Mouse (Mus musculus): Measurements from ENCODE around the gene Bmp7.
A peak's percentile ranks its signal among the peaks of the same experiment; 100 is the strongest.

Bmp7 gene

DNA sequence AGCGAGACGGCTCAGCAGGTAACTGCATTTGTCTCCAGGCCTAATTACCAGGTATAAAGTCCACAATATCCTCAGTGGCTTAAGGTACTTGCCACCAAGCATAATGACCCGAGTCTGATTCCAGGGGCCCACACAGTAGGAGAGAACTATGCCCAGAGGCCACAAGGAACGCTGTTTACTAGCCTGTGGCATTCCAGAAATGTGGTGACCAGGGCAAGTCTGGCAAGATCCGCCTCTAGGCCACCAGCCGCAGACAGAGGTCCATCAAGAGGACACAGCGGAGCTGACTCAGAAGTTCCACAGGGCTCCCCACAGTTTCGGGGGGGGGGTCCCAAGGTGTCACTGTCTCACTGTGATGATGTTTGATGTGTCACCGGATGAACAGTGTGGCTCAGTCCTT, 34.0 kb downstream of the Bmp7 start:
- no peak for DNase-seq (ENCODE audit: low spot score in 2 of 2)

DNA sequence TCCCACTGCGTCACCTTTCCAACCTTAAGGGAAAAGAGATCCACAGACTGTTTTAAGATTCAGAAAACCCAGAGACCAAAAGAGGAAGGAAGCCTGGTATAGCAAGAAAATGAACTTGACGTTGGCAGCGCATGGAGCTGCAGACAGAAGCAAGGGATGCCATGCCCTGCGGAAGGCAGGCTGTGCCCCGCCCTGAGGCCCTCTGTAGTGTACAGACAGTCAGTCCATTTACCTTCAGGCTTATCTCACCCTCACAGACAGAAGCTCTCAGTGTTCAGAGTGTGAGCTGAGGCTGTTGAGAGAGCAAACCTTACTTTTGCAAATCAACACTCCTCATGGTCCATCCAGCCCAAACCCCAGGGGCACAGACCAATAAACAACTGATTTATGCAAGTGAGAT, 35.1 kb downstream of the Bmp7 start:
- no peak for DNase-seq (ENCODE audit: low spot score in 2 of 2)

DNA sequence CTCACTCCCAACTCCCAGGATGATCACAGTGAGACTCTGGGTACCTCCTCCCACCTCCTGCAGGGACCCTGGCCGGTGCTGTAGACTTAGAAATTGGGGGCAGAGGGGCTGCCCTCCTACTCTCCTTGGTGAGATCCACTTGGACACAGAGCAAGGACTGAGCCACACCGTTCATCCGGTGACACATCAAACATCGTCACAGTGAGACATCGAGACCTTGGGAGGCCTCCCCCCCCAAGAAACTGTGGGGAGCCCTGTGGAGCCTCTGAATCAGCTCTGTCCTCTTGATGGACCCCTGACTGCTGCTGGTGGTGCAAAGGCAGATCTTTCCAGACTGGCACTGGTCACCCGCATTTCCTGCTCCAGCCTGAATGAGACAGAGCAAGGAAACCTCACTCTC, 35.5 kb downstream of the Bmp7 start:
- DNase-seq (ENCODE audit: low spot score in 2 of 2): no peak

DNA sequence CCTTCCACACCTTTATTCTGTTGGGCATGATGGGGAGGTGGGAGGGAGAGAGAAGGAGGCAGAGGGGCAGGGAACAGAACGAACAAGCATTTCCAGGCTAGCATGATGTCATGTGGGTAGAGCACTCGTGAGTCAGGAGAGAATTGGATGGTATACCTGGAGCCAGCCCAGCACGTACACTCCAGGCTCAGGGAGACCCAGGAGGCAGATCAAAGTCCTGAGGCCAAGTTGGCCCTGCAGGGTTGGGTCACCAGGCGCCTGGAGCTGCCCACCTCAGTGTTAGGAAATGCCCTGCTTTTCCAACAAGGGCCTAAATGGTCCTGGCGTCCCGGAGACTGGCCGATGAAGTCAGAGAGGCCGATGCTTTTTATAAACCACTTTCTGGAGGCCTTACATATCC, 36.6 kb downstream of the Bmp7 start:
- DNase-seq (ENCODE audit: low spot score in 2 of 2): no peak

DNA sequence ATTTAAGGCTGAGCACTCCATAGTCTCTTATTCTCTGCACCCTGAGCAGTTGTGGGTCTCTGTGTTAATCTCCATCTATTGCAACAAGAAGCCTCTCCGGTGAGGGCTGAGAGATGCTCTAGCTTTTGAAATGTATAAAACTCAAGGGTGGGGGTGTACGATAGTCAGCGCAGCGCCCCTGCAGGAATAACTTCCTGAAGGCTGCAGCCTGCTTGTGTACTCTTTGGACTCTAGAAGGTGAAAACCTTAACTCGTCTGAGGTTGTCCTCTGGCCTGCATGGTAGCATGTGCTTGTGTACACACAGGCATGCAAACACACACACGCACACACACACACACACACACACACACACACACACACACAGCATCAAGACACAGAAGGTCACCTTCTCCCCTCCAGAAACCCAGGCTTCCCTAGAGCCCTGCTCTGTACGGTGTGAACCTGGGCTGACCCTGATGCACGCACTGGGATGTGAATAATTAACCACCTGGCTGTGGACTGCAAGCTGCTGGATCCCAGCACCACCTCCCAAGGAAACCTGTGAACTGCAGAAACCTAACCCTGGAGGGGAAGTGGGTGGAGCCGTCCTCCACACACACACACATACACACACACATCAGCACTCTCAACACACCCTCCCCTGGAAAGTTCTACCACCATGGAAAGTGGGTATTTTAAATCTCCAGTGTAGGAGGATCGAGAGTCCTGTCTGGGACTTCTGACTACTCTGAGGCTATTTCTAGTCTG, 39.0 kb downstream of the Bmp7 start:
- no peak for DNase-seq (ENCODE audit: low spot score in 2 of 2)

DNA sequence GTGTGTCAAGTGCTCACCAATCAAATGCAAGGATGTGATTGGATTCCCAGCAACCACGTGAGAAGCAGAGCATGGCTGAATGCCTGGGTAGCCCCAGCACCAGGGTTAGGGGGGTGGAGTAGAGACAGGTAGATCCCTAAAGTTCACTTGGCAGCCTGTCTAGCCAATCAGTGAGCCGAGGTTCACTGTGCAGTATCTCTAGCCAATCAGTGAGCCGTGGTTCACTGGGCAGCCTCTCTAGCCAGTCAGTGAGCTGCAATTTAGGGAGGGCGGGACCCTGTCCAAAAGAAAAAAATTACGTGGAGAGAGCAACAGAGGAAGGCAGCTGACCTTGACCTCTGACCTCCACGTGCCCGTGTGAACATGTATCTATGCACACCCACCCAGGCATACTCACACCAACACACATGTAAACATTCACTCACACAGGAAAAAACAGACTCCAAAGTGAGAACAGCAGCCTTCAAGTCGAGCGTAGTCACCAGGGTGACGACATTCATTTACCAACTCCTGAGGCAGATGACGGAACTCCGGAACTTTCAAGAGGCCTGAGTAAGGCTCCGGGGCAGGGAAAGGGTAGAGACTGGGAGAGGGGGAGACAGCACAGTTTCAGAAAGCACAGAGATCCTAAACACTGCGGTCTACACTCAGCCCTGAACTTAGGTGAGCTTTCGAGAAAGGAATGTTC, 50.2 kb downstream of the Bmp7 start:
- DNase-seq (ENCODE audit: low spot score in 2 of 2): no peak

- DNase-seq (ENCODE audit: low spot score in 2 of 2): no peak
Measured at GRCm38 (mm10) chr2:172889222-172889621, 50.9 kb downstream of the Bmp7 start.

- DNase-seq (ENCODE audit: low spot score in 2 of 2): no peak
Measured at GRCm38 (mm10) chr2:172888147-172888546, 52.0 kb downstream of the Bmp7 start.

DNA sequence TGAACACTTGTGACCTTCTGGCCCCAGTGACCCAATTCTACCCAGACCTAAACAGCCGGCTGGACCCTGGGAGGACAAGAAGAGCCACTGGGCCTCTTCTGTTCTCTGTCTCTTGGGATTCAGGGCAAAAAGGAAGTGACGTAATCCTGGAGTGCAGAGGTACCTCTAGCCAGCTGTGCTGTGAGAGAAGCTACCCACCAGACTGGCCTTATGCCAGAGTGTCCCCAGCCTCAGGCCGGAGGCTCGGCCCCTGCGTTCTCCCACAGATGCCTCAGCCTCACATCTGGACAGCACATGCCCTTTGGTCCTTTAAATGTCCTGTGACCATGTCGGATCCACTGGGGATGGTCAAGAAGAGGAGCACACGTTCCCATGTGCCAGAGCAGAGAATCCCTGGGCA, 54.3 kb downstream of the Bmp7 start:
- no peak for DNase-seq (ENCODE audit: low spot score in 2 of 2)

DNA sequence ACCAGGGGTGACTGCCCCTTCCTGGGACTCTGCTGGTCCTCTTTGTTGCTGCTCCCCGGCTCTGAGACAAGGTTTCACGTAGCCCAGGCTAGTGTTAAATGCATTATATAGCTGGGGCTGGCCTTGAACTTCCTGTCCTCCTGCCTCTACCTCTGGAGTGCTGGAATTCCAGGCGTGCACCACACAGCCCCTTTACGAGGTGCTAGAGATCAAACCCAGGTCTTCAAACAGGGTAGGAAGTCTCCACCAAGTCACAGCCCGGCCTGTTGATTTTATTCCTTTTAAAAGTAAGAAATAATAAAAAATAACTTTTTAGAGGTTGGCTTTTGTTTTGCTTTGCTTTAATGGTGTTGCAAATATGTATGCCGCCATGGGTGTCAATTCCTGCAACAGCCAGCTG, 55.5 kb downstream of the Bmp7 start:
- no peak for DNase-seq (ENCODE audit: low spot score in 2 of 2)

- DNase-seq (ENCODE audit: low spot score in 2 of 2): no peak
Measured at GRCm38 (mm10) chr2:172875201-172875600, 64.9 kb downstream of the Bmp7 start.

DNA sequence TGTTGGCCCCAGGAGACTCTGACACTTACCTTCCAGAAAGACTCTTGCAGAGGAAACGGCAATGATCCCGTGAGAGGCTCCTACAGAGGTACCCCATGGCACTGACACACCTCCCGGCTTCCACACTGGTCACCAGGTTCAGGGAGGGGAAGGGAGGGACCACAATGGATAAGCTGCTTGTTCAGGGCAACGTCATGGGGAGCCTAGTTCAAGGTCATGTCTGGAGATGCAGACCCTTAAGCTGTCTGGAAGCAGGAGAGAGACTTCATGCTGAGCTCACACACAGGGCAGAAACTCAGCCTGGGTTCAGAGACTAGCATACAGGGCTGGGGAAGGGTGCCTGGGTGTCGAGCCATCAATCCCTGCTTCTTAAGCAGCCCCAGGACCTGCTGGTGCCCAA, 73.8 kb downstream of the Bmp7 start:
- no peak for DNase-seq (ENCODE audit: low spot score in 2 of 2)

DNA sequence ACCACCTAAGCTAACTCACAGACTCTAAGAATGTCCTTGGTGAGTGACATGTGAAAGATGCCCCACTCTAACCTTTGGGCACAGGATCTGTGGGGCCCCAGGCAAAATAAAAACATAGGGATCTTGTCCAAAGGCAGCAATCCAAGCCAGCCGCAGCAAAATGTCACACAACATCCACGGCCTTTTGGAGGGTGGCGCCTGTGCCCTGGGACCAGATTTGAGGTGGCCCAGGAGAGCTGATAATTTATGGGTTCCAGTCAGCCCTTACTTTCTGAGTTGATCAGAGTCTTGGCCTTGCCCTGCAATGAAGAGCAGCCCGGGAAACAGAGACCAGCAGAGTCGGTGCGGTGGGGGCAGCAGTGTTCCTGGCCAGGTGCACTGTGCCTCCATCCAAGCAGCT, 75.0 kb downstream of the Bmp7 start:
- DNase-seq (ENCODE audit: low spot score in 2 of 2): no peak

GRCm38 (mm10) chr2:172864566-172864965, 75.6 kb downstream of the Bmp7 start:
- no peak for DNase-seq (ENCODE audit: low spot score in 2 of 2)

- DNase-seq (ENCODE audit: low spot score in 2 of 2): no peak
Measured at GRCm38 (mm10) chr2:172863469-172863856, 76.7 kb downstream of the Bmp7 start.

- DNase-seq (ENCODE audit: low spot score in 2 of 2): peak; percentile 69 to 79
Measured at GRCm38 (mm10) chr2:172862850-172863468, 77.2 kb downstream of the Bmp7 start.

DNA sequence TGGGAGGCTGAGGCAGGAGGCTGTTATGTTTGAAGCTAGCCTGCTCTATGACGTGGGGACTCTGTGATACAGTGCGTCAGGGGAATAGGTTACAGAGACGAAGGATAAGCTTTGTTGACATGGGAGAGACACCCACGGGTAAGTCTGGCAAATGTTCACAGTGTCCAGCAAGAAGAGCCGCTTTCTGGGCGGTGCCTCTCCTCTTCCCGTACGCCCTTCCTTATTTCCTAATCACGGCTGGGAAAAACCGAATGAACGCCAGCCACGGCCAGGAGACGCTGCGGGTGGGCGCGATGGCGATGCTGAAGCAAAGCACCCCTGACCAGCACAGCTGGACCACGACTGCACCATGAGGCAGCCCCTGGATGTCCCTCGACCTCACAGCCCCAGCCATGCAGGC, 77.7 kb downstream of the Bmp7 start:
- DNase-seq (ENCODE audit: low spot score in 2 of 2): peak in 1 of 2 experiments; percentile 19

- DNase-seq (ENCODE audit: low spot score in 2 of 2): peak; percentile 46 to 69
Measured at GRCm38 (mm10) chr2:172861590-172861989, 78.5 kb downstream of the Bmp7 start.

DNA sequence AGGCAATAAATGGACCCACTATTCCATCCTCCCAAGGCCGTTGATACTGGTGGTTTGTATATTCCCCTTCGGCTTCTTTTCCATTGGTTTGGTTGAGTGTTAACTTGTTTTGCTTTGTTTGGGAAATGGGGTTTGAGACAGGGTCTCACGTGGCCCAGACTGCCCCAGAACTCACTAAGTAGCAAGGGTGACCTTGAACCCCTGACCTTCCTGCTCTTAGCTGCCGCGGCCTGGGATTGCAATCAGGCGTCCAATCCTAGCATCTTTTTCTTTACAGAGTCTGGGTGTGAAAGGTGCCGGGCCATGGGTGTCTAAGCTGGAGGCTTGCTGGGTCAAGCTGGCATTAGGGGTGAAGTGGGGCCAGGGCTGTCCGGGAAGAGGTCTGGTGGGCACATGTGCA, 79.5 kb downstream of the Bmp7 start:
- no peak for DNase-seq (ENCODE audit: low spot score in 2 of 2)

- no peak for DNase-seq (ENCODE audit: low spot score in 2 of 2)
Measured at GRCm38 (mm10) chr2:172860104-172860503, 80.0 kb downstream of the Bmp7 start.

- DNase-seq (ENCODE audit: low spot score in 2 of 2): no peak
Measured at GRCm38 (mm10) chr2:172857048-172857447, 83.1 kb downstream of the Bmp7 start.

GRCm38 (mm10) chr2:172856549-172856948, 83.6 kb downstream of the Bmp7 start:
- DNase-seq (ENCODE audit: low spot score in 2 of 2): no peak

DNA sequence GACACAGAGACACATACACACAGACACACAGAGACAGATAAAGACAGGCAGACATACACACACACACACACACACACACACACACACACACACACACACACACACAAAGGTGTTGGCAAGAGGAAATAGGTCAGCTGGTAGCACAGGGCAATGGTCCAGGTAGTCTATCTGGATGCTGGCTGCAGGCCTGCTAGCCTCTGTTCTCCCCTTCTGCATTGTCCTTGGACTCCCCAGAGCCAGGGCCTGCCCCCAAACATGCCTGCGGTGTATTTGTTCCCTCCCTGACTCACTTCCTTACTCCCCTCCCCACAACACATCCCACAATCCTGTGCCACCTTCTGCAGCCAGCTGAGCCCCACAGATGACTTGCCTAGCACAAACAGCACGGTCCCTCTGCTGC, 86.0 kb downstream of the Bmp7 start:
- no peak for DNase-seq (ENCODE audit: low spot score in 2 of 2)
